Mouse (Mus musculus) myocyte (in vitro differentiated cells): ENCODE measurements around the gene Boc. TPM values are rescaled to one million over a fixed set of nuclear protein-coding genes. Genes with fewer than 3 reads are reported as not detected.

Experiments
- H3K27me3 ChIP-seq: one replicate; pipeline ENCODE4 v1.6.1; 2011; ENCODE audit not compliant: control insufficient read depth, insufficient read depth, insufficient read length
- H3K36me3 ChIP-seq: one replicate; pipeline ENCODE4 v1.6.1; 2011; ENCODE audit not compliant: control insufficient read depth, insufficient read depth
- H3K4me2 ChIP-seq: one replicate; pipeline ENCODE4 v1.6.1; 2011; ENCODE audit warnings: low read depth, control low read depth
- H3K4me3 ChIP-seq: one replicate; pipeline ENCODE4 v1.5.1; 2011; ENCODE audit warnings: mild to moderate bottlenecking, control low read depth, moderate library complexity
- H3K79me2 ChIP-seq: one replicate; pipeline ENCODE4 v1.6.1; 2011; ENCODE audit not compliant: control insufficient read depth, insufficient read depth
- H3ac ChIP-seq: one replicate; pipeline ENCODE4 v1.6.1; 2011; ENCODE audit not compliant: control insufficient read depth, insufficient read length
- CEBPB ChIP-seq: IDR thresholded peaks from 2 replicates; pipeline ENCODE4 v1.6.1; 2011; ENCODE audit warnings: mild to moderate bottlenecking, moderate library complexity; ENCODE audit not compliant: poor library complexity, insufficient read depth, severe bottlenecking
- E2F4 ChIP-seq: IDR thresholded peaks from one replicate; pipeline ENCODE4 v1.6.1; 2011; ENCODE audit warnings: mild to moderate bottlenecking, control low read depth, moderate library complexity; ENCODE audit not compliant: insufficient read depth
- MAX ChIP-seq: IDR thresholded peaks from one replicate; pipeline ENCODE4 v1.6.1; 2011; ENCODE audit warnings: low read depth, mild to moderate bottlenecking, control low read depth
- MYOD1 ChIP-seq, 3 experiments: IDR thresholded peaks; one replicate each; pipeline ENCODE4 v1.6.1; 2011; ENCODE audit warnings: control low read depth in 2 of 3, low read depth in 2 of 3, mild to moderate bottlenecking in 2 of 3, moderate library complexity in 1 of 3; ENCODE audit not compliant: insufficient read length in 2 of 3, control insufficient read depth in 1 of 3
- MYOG ChIP-seq, 3 experiments: IDR thresholded peaks; one replicate each; pipeline ENCODE4 v1.6.1; 2011; ENCODE audit warnings: control low read depth in 2 of 3, low read depth in 2 of 3, mild to moderate bottlenecking in 2 of 3; ENCODE audit not compliant: insufficient read length in 2 of 3, control insufficient read depth in 1 of 3, insufficient read depth in 1 of 3
- POLR2A ChIP-seq: IDR thresholded peaks from one replicate; pipeline ENCODE4 v1.6.1; 2011; ENCODE audit warnings: low read depth, mild to moderate bottlenecking, control low read depth, moderate library complexity; ENCODE audit not compliant: insufficient read length
- POLR2AphosphoS2 ChIP-seq: IDR thresholded peaks from one replicate; pipeline ENCODE4 v1.6.1; 2011; ENCODE audit warnings: low read depth, control low read depth; ENCODE audit not compliant: insufficient read length
- REST ChIP-seq: IDR thresholded peaks from one replicate; pipeline ENCODE4 v1.6.1; 2011; ENCODE audit warnings: mild to moderate bottlenecking, control low read depth, moderate library complexity; ENCODE audit not compliant: insufficient read depth, insufficient read length
- SRF ChIP-seq: IDR thresholded peaks from one replicate; pipeline ENCODE4 v1.6.1; 2011; ENCODE audit warnings: low read depth; ENCODE audit not compliant: control insufficient read depth, insufficient read length
- TCF12 ChIP-seq: IDR thresholded peaks from one replicate; pipeline ENCODE4 v1.6.1; 2011; ENCODE audit warnings: mild to moderate bottlenecking, control low read depth; ENCODE audit not compliant: poor library complexity, insufficient read depth, severe bottlenecking
- TCF3 ChIP-seq: IDR thresholded peaks from one replicate; pipeline ENCODE4 v1.6.1; 2011; ENCODE audit warnings: low read depth, control low read depth; ENCODE audit not compliant: insufficient read length
- USF1 ChIP-seq: IDR thresholded peaks from one replicate; pipeline ENCODE4 v1.6.1; 2011; ENCODE audit warnings: low read depth, mild to moderate bottlenecking, control low read depth, moderate library complexity
- polyA plus RNA-seq: library from polyadenylated mRNA; unstranded; fragments of >200 nt; fragmentation: generic; extraction: Trizol; gene quantifications from one replicate; pipeline ENCODE4 v1.2.1, GENCODE M21; 2012; ENCODE audit warnings: missing spikeins

The Boc gene
- polyA plus RNA-seq, 1 experiment = 7.5 TPM

DNA sequence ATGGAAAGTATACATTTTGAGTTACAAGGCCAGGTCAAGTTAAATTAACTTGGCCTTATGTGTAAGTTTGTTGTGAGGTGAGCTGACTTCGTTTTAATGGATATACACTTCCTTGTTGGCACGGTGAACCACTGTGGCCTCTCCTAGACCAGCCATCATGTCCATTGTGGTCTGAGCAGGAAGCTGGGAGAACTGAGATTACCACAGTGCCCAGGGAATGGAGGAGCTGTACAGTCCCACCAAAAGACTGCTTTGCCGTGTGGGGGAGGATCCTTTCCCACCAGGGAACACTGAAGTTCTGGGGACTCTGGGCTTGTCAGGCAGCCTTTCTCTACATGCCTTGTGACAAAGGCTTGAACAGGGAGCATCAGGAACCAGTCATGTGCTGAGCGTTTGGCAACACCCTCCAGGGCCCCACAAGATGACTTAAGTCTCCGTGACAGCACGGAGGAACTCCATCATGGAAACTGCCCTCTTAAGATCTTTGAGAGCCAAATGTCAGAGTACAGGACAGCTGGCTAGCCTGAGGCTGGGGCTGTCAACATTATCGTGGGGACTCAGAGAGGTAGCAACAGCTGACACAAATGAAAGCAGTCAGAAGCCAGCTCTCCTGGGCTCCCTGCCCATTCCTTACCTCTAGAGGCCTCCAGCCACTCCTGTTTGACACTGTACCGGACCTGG, 55.7 kb downstream of the Boc start:
- Histone ChIP-seq H3K27me3 (no peaks in the 10 kb centered on the region), H3ac (no peak overlapping the region), H3K79me2 (no peaks in the 10 kb centered on the region), H3K36me3 (peaks cover 8% of the 10 kb centered on the region), H3K4me3 (no peak overlapping the region), H3K4me2 (no peak overlapping the region)
- TF ChIP-seq MYOG (IDR thresholded peaks at IDR 0.05; ENCODE audit: control insufficient read depth in 1 of 3, insufficient read depth in 1 of 3, insufficient read length in 2 of 3, low read depth in 2 of 3) (peak in 2 of 3 experiments; percentile 17 to 76), MYOD1 (IDR thresholded peaks at IDR 0.05; ENCODE audit: control insufficient read depth in 1 of 3, insufficient read length in 2 of 3, low read depth in 2 of 3) (peak; percentile 76 to 92 (median 87)), USF1 (no peak), CEBPB (no peak), TCF3 (peak; percentile 2), POLR2A (no peak), POLR2AphosphoS2 (no peak)

GRCm38 (mm10) chr16:44502325-44502724, 56.4 kb downstream of the Boc start:
- H3K79me2 ChIP-seq = no peaks in the 10 kb centered on the region
- no peak overlapping the region for H3K4me3 ChIP-seq
- H3K36me3 ChIP-seq = peaks cover 9% of the 10 kb centered on the region
- no peak overlapping the region for H3K4me2 ChIP-seq
- no peaks in the 10 kb centered on the region for H3K27me3 ChIP-seq
- no peak for TF ChIP-seq MAX
- no peak for TF ChIP-seq E2F4
- TF ChIP-seq USF1 = no peak
- no peak for TF ChIP-seq TCF12
- TF ChIP-seq REST = no peak
- TF ChIP-seq POLR2A = no peak
- no peak for TF ChIP-seq TCF3
- no peak for TF ChIP-seq POLR2AphosphoS2
- TF ChIP-seq CEBPB = no peak
- no peak for TF ChIP-seq SRF
- no peak for TF ChIP-seq MYOD1 (IDR thresholded peaks at IDR 0.05; ENCODE audit: control insufficient read depth in 1 of 3, insufficient read length in 2 of 3, low read depth in 2 of 3)
- no peak for TF ChIP-seq MYOG (IDR thresholded peaks at IDR 0.05; ENCODE audit: control insufficient read depth in 1 of 3, insufficient read depth in 1 of 3, insufficient read length in 2 of 3, low read depth in 2 of 3)
- H3ac ChIP-seq = no peak overlapping the region

DNA sequence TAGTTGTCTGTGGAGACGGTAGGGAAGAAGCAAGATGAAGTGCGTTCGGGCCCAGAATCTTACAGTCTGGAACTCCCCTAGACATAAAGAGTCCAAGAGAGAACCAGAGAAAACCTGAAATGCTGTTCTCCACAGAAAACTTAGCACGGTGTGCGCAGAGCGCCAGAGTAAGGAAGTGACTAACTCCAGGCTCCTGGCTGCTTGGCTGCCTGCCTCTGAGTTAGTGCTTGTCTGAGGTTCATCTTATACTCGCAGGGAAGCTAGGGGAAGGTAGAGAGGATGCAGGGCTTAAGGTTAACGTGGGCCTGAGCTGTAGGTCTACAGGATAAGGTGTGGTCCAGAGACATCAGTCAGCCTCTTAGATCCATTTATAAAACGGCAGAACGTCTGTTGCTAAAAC, 56.9 kb downstream of the Boc start:
- H3K4me3 ChIP-seq = no peak overlapping the region
- no peaks in the 10 kb centered on the region for H3K27me3 ChIP-seq
- H3K36me3 ChIP-seq = peaks cover 9% of the 10 kb centered on the region
- no peak for TF ChIP-seq MAX
- no peak overlapping the region for H3ac ChIP-seq
- no peaks in the 10 kb centered on the region for H3K79me2 ChIP-seq
- no peak overlapping the region for H3K4me2 ChIP-seq

DNA sequence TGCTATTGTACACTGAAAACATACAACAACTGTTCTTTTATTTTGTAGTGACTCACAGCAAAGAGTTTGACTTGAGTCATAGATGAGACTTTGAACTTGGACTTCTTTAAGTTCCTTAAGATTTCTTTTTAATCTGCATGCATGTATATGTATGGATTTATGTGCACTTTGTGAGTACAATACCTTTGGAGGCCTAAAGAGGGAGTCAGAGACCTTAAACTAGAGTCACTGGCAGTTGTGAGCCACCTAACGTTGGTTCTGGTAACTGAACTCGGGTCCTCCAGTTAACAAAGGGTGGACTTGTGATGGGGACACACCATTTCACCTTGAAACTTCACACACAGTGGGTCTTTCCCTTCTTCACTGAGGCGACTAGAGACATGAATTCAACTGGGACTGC, 60.2 kb downstream of the Boc start:
- H3K79me2 ChIP-seq = no peaks in the 10 kb centered on the region
- no peaks in the 10 kb centered on the region for H3K27me3 ChIP-seq
- no peak overlapping the region for H3K4me2 ChIP-seq
- TF ChIP-seq USF1 (no peak), MYOD1 (IDR thresholded peaks at IDR 0.05; ENCODE audit: control insufficient read depth in 1 of 3, insufficient read length in 2 of 3, low read depth in 2 of 3) (no peak), TCF3 (no peak), CEBPB (no peak), POLR2AphosphoS2 (no peak)
- H3ac ChIP-seq = no peak overlapping the region
- peaks cover 9% of the 10 kb centered on the region for H3K36me3 ChIP-seq
- no peak overlapping the region for H3K4me3 ChIP-seq

DNA sequence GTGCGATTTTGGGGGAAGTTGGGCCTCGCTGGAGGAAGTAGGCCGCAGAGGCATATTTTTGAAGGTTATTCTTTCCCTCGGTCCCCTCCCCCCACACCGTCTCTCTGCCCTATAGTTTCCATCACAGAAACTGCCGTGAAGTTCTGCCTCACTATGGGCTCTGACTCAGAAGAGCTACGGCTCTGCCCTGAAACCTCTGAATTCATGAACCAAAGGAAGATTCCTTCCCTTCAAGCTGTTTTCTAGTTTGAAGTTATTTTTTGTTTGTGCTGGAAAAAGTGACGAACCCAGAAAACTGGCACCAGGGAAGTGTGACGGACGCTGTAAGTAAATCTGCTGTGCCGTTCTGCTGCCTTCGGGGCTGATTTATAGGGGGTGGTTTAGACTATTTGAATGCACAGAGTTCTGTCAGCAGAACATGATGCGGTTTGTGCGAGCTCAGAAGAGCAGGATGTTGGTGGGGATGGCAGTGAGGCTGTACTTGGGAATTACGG, 61.7 kb downstream of the Boc start:
- no peaks in the 10 kb centered on the region for H3K27me3 ChIP-seq
- H3ac ChIP-seq = no peak overlapping the region
- H3K4me2 ChIP-seq = no peak overlapping the region
- TF ChIP-seq USF1 (no peak), SRF (no peak), TCF12 (no peak), REST (no peak), POLR2A (no peak), MYOG (IDR thresholded peaks at IDR 0.05; ENCODE audit: control insufficient read depth in 1 of 3, insufficient read depth in 1 of 3, insufficient read length in 2 of 3, low read depth in 2 of 3) (no peak), E2F4 (no peak), MYOD1 (IDR thresholded peaks at IDR 0.05; ENCODE audit: control insufficient read depth in 1 of 3, insufficient read length in 2 of 3, low read depth in 2 of 3) (no peak), CEBPB (no peak), TCF3 (no peak), POLR2AphosphoS2 (no peak), MAX (no peak)
- no peaks in the 10 kb centered on the region for H3K79me2 ChIP-seq
- H3K4me3 ChIP-seq = no peak overlapping the region
- H3K36me3 ChIP-seq = peaks cover 9% of the 10 kb centered on the region
